Mouse (Mus musculus): ENCODE data around the gene Gm21119. TPM values are rescaled to one million over a fixed set of nuclear protein-coding genes. Genes with fewer than 3 reads are reported as not detected.
"Not testable (repeated sequence)": the region's sequence is repeated elsewhere in the genome, so short reads cannot be mapped to it uniquely, and the experiment has no call there.

Gene Gm21119
- total RNA-seq, 1 experiment from 2014 or later = not detected

- ATAC-seq (replicated peaks in 1 of 2; ENCODE audit: insufficient read depth in 1 of 2, low FRiP score in 2 of 2, low TSS enrichment in 1 of 2, low read depth in 1 of 2, poor library complexity in 2 of 2, severe bottlenecking in 2 of 2) = not testable (repeated sequence)
These were observed 2.0 kb upstream of the Gm21119 start for GRCm38 (mm10) chr8:20612721-20613120.

GRCm38 (mm10) chr8:20630766-20631165 lies 16.0 kb downstream of the Gm21119 start:
- not testable (repeated sequence) for ATAC-seq (replicated peaks in 1 of 2; ENCODE audit: insufficient read depth in 1 of 2, low FRiP score in 2 of 2, low TSS enrichment in 1 of 2, low read depth in 1 of 2, poor library complexity in 2 of 2, severe bottlenecking in 2 of 2)

DNA sequence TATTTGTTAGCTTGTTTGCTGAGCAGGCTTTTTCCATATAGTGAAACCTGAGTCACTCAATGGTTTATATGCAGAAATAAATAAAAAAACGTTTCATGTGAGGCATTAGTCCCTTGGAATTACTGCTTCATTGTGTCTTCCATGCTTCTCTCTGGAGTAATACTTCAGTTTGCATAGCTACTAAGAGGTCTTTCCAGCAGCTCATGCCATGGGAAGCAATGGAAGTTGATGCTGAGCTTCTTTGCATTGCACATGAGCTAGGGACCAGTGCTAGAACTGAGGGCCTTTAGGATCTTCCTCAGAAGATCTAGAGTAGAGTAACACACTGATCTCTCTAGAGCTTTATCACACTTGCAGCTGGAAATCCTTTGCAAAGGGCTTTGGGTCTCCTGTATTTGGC lies 23.2 kb downstream of the Gm21119 start:
- not testable (repeated sequence) for ATAC-seq (replicated peaks in 1 of 2; ENCODE audit: insufficient read depth in 1 of 2, low FRiP score in 2 of 2, low TSS enrichment in 1 of 2, low read depth in 1 of 2, poor library complexity in 2 of 2, severe bottlenecking in 2 of 2)

DNA sequence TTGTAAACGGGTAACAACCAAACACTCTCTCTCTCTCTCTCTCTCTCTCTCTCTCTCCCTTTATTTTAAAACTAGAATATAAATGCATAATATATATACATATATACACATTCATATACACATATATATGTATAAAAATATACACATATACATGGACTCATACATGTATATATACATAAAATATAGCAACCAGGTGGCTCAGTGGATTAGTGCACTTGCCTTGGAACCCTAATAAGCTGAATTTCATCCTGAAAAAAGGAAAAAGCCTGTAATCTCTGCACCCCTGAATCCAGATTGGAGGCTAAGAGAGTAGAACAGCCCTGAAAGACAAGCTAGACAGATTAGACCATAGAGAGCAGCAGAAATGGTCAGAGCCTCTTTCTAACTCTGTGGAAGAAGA lies 28.8 kb downstream of the Gm21119 start:
- ATAC-seq (replicated peaks in 1 of 2; ENCODE audit: insufficient read depth in 1 of 2, low FRiP score in 2 of 2, low TSS enrichment in 1 of 2, low read depth in 1 of 2, poor library complexity in 2 of 2, severe bottlenecking in 2 of 2) = not testable (repeated sequence)

- ATAC-seq (replicated peaks in 1 of 2; ENCODE audit: insufficient read depth in 1 of 2, low FRiP score in 2 of 2, low TSS enrichment in 1 of 2, low read depth in 1 of 2, poor library complexity in 2 of 2, severe bottlenecking in 2 of 2) = not testable (repeated sequence)
These were observed 38.3 kb downstream of the Gm21119 start for GRCm38 (mm10) chr8:20652976-20653375.

DNA sequence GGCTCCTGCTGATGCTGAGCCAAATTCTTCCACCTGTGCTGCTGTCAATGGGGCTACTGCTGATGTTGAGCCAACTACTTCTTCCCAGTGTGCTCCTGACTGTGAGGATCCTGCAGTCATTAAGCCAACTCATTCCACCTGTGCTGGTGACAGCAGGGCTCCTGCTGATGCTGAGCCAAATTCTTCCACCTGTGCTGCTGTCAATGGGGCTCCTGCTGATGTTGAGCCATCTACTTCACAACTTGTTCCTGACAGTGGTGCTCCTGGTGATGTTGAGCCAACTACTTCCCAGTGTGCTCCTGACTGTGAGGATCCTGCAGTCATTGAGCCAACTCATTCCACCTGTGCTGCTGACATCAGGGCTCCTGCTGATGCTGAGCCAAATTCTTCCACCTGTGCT lies 63.7 kb downstream of the Gm21119 start:
- ATAC-seq (replicated peaks in 1 of 2; ENCODE audit: insufficient read depth in 1 of 2, low FRiP score in 2 of 2, low TSS enrichment in 1 of 2, low read depth in 1 of 2, poor library complexity in 2 of 2, severe bottlenecking in 2 of 2) = not testable (repeated sequence)

Data from hematopoietic stem cell, adult 5-6 weeks (primary cell).